Mouse (Mus musculus) forebrain, embryonic 15.5 days (tissue): ENCODE measurements around the gene Macrod2. TPM values are rescaled to one million over a fixed set of nuclear protein-coding genes. Genes with fewer than 3 reads are reported as not detected.

Source experiments
- ATAC-seq: fragments of 200-750 bp; cut with Nextera tagmentation; replicated peaks from 2 replicates; pipeline ENCODE4 v1.8.0; 2017; ENCODE audit warnings: mild to moderate bottlenecking, moderate TSS enrichment, moderate library complexity
- H3K27ac ChIP-seq: fragments of 300-500 bp; sonication (generic); replicated peaks from 2 replicates; pipeline ENCODE4 v1.5.1; 2015; ENCODE audit warnings: mild to moderate bottlenecking, inconsistent platforms
- H3K27me3 ChIP-seq: fragments of 300-500 bp; sonication (generic); 2 replicates; pipeline ENCODE4 v1.6.1; 2015; ENCODE audit warnings: inconsistent platforms
- H3K36me3 ChIP-seq: fragments of 300-500 bp; sonication (generic); 2 replicates; pipeline ENCODE4 v1.6.1; 2015; ENCODE audit warnings: mild to moderate bottlenecking, inconsistent platforms
- H3K4me1 ChIP-seq: fragments of 300-500 bp; sonication (generic); 2 replicates; pipeline ENCODE4 v1.6.1; 2015; ENCODE audit warnings: inconsistent platforms
- H3K4me2 ChIP-seq: fragments of 300-500 bp; sonication (generic); replicated peaks from 2 replicates; pipeline ENCODE4 v1.6.1; 2015; ENCODE audit warnings: mild to moderate bottlenecking, inconsistent platforms
- H3K4me3 ChIP-seq: fragments of 300-500 bp; sonication (generic); 2 replicates; pipeline ENCODE4 v1.5.1; 2015; ENCODE audit warnings: mild to moderate bottlenecking, inconsistent platforms
- H3K9ac ChIP-seq: fragments of 300-500 bp; sonication (generic); replicated peaks from 2 replicates; pipeline ENCODE4 v1.6.1; 2015; ENCODE audit warnings: mild to moderate bottlenecking, inconsistent platforms
- H3K9me3 ChIP-seq: fragments of 300-500 bp; sonication (generic); 2 replicates; pipeline ENCODE4 v1.6.1; 2016; ENCODE audit warnings: inconsistent platforms
- WGBS: fragments of 180-500 bp; shearing (Covaris S2); methylation state at CpG from one replicate; pipeline ENCODE4 v1.1.7; 2015; ENCODE audit warnings: mixed read lengths; 5-methylcytosine and 5-hydroxymethylcytosine counted together
- polyA plus RNA-seq: library from polyadenylated mRNA; unstranded; fragments of >200 nt; fragmentation: Nextera tagmentation; extraction: Ambion mirVana; gene quantifications from 2 replicates; pipeline ENCODE4 v1.2.1, GENCODE M21; 2015

The Macrod2 gene
- polyA plus RNA-seq, 1 experiment from 2014 or later = 93.1 TPM

GRCm38 (mm10) chr2:141889497-141889896, 1494.4 kb downstream of the Macrod2 start:
- 87% methylated on average over 2 of the region's 2 CpGs for WGBS
- no peaks in the 10 kb centered on the region for H3K9me3 ChIP-seq
- no peak overlapping the region for H3K4me2 ChIP-seq
- H3K4me1 ChIP-seq = no peaks in the 10 kb centered on the region
- H3K27me3 ChIP-seq = no peaks in the 10 kb centered on the region
- H3K27ac ChIP-seq = no peak overlapping the region
- ATAC-seq = no peak
- H3K9ac ChIP-seq = no peak overlapping the region
- no peaks in the 10 kb centered on the region for H3K36me3 ChIP-seq
- no peak overlapping the region for H3K4me3 ChIP-seq

GRCm38 (mm10) chr2:141897951-141898350, 1502.8 kb downstream of the Macrod2 start:
- Histone ChIP-seq H3K4me1 (no peaks in the 10 kb centered on the region), H3K36me3 (no peaks in the 10 kb centered on the region), H3K27ac (no peak overlapping the region), H3K4me2 (no peak overlapping the region), H3K9me3 (no peaks in the 10 kb centered on the region), H3K4me3 (no peak overlapping the region), H3K9ac (no peak overlapping the region), H3K27me3 (no peaks in the 10 kb centered on the region)
- ATAC-seq = no peak

- H3K4me3 ChIP-seq = no peak overlapping the region
- no peak overlapping the region for H3K4me2 ChIP-seq
- H3K27me3 ChIP-seq = no peaks in the 10 kb centered on the region
- H3K9ac ChIP-seq = no peak overlapping the region
- ATAC-seq = no peak
- WGBS = 19% methylated on average over 6 of the region's 6 CpGs
- H3K9me3 ChIP-seq = no peaks in the 10 kb centered on the region
- no peaks in the 10 kb centered on the region for H3K36me3 ChIP-seq
- H3K27ac ChIP-seq = no peak overlapping the region
- H3K4me1 ChIP-seq = peaks cover 12% of the 10 kb centered on the region
These were observed 1516.8 kb downstream of the Macrod2 start for GRCm38 (mm10) chr2:141911831-141912447.

- H3K4me1 ChIP-seq = peaks cover 12% of the 10 kb centered on the region
- H3K36me3 ChIP-seq = no peaks in the 10 kb centered on the region
- peak; percentile 78 for ATAC-seq
- 10% methylated on average over 3 of the region's 3 CpGs for WGBS
- H3K4me2 ChIP-seq = no peak overlapping the region
- no peak overlapping the region for H3K4me3 ChIP-seq
- H3K9me3 ChIP-seq = no peaks in the 10 kb centered on the region
- peak overlapping the region; percentile 35; the same call in 1 of the 2 replicates for H3K27ac ChIP-seq
- H3K27me3 ChIP-seq = no peaks in the 10 kb centered on the region
- no peak overlapping the region for H3K9ac ChIP-seq
These were observed 1518.4 kb downstream of the Macrod2 start for GRCm38 (mm10) chr2:141913486-141913885.

GRCm38 (mm10) chr2:141913894-141914293, 1518.8 kb downstream of the Macrod2 start:
- H3K4me2 ChIP-seq = no peak overlapping the region
- no peak overlapping the region for H3K9ac ChIP-seq
- H3K27ac ChIP-seq = peak overlapping the region; percentile 35; the same call in 1 of the 2 replicates
- peaks cover 12% of the 10 kb centered on the region for H3K4me1 ChIP-seq
- no peaks in the 10 kb centered on the region for H3K27me3 ChIP-seq
- no peaks in the 10 kb centered on the region for H3K9me3 ChIP-seq
- no peaks in the 10 kb centered on the region for H3K36me3 ChIP-seq
- 27% methylated on average over 6 of the region's 6 CpGs for WGBS
- peak; percentile 35; the same call in 1 of the 2 replicates for ATAC-seq
- H3K4me3 ChIP-seq = no peak overlapping the region

GRCm38 (mm10) chr2:141920377-141920992, 1525.4 kb downstream of the Macrod2 start:
- Histone ChIP-seq H3K36me3 (no peaks in the 10 kb centered on the region), H3K4me3 (no peak overlapping the region), H3K4me2 (no peak overlapping the region), H3K27me3 (no peaks in the 10 kb centered on the region), H3K9ac (no peak overlapping the region), H3K9me3 (no peaks in the 10 kb centered on the region), H3K27ac (no peak overlapping the region), H3K4me1 (no peaks in the 10 kb centered on the region)
- 87% methylated on average over 2 of the region's 2 CpGs for WGBS
- no peak for ATAC-seq

- WGBS = 70% methylated on average over 2 of the region's 2 CpGs
- ATAC-seq = 0 out of 2 replicates have a peak, but pooled peaks have one; percentile 29
These were observed 1540.0 kb downstream of the Macrod2 start for GRCm38 (mm10) chr2:141935130-141935529.

GRCm38 (mm10) chr2:141954795-141955194, 1559.7 kb downstream of the Macrod2 start:
- peak overlapping the region; percentile 29; the same call in 1 of the 2 replicates for H3K27ac ChIP-seq
- H3K9ac ChIP-seq = no peak overlapping the region
- H3K27me3 ChIP-seq = no peaks in the 10 kb centered on the region
- peak; percentile 72 for ATAC-seq
- no peaks in the 10 kb centered on the region for H3K9me3 ChIP-seq
- no peak overlapping the region for H3K4me2 ChIP-seq
- no peaks in the 10 kb centered on the region for H3K36me3 ChIP-seq
- 11% methylated on average over 1 of the region's 1 CpGs for WGBS
- H3K4me3 ChIP-seq = no peak overlapping the region
- H3K4me1 ChIP-seq = peaks cover 8% of the 10 kb centered on the region

More at GRCm38 (mm10) chr2:141935130-141935529, 1540.0 kb downstream of the Macrod2 start:
- no peaks in the 10 kb centered on the region for H3K36me3 ChIP-seq
- H3K4me3 ChIP-seq = no peak overlapping the region
- H3K4me2 ChIP-seq = no peak overlapping the region
- H3K27me3 ChIP-seq = no peaks in the 10 kb centered on the region
- no peak overlapping the region for H3K9ac ChIP-seq
- no peaks in the 10 kb centered on the region for H3K4me1 ChIP-seq
- H3K9me3 ChIP-seq = no peaks in the 10 kb centered on the region
- 0 out of 2 replicates have a peak overlapping the region, but pooled peaks have one; percentile 15 for H3K27ac ChIP-seq

GRCm38 (mm10) chr2:141955197-141955596, 1560.1 kb downstream of the Macrod2 start:
- Histone ChIP-seq H3K9me3 (no peaks in the 10 kb centered on the region), H3K4me3 (no peak overlapping the region), H3K9ac (no peak overlapping the region), H3K27ac (peak overlapping the region; percentile 29; the same call in 1 of the 2 replicates), H3K4me2 (no peak overlapping the region), H3K4me1 (peaks cover 8% of the 10 kb centered on the region), H3K36me3 (no peaks in the 10 kb centered on the region), H3K27me3 (no peaks in the 10 kb centered on the region)
- 3% methylated on average over 3 of the region's 3 CpGs for WGBS
- ATAC-seq = peak; percentile 89

- no peak for ATAC-seq
- no peak overlapping the region for H3K4me3 ChIP-seq
- H3K27me3 ChIP-seq = no peaks in the 10 kb centered on the region
These were observed 1567.8 kb downstream of the Macrod2 start for GRCm38 (mm10) chr2:141962868-141963267.

GRCm38 (mm10) chr2:141983664-141984395, 1588.7 kb downstream of the Macrod2 start:
- Histone ChIP-seq H3K27ac (no peak overlapping the region), H3K27me3 (no peaks in the 10 kb centered on the region), H3K9me3 (no peaks in the 10 kb centered on the region; the same call in 1 of the 2 replicates), H3K4me1 (no peaks in the 10 kb centered on the region), H3K4me2 (no peak overlapping the region), H3K9ac (no peak overlapping the region), H3K36me3 (no peaks in the 10 kb centered on the region), H3K4me3 (no peak overlapping the region)
- ATAC-seq = no peak
- WGBS = 58% methylated on average over 7 of the region's 7 CpGs

More at GRCm38 (mm10) chr2:141962868-141963267, 1567.8 kb downstream of the Macrod2 start:
- H3K36me3 ChIP-seq = no peaks in the 10 kb centered on the region
- H3K4me2 ChIP-seq = no peak overlapping the region
- H3K9ac ChIP-seq = no peak overlapping the region
- no peaks in the 10 kb centered on the region for H3K4me1 ChIP-seq
- WGBS = 76% methylated on average over 1 of the region's 1 CpGs
- no peaks in the 10 kb centered on the region for H3K9me3 ChIP-seq
- no peak overlapping the region for H3K27ac ChIP-seq

- peak; percentile 94 for ATAC-seq
- Histone ChIP-seq H3K4me1 (peaks cover 10% of the 10 kb centered on the region), H3K27ac (no peak overlapping the region), H3K27me3 (no peaks in the 10 kb centered on the region), H3K36me3 (no peaks in the 10 kb centered on the region), H3K9ac (no peak overlapping the region), H3K4me2 (no peak overlapping the region), H3K4me3 (no peak overlapping the region), H3K9me3 (no peaks in the 10 kb centered on the region)
- 32% methylated on average over 6 of the region's 6 CpGs for WGBS
These were observed 1603.8 kb downstream of the Macrod2 start for GRCm38 (mm10) chr2:141998901-141999300.
